Mouse (Mus musculus) megakaryocyte-erythroid progenitor cell, adult 5 weeks (primary cell): ENCODE results near the gene Sval2. TPM values are rescaled to one million over a fixed set of nuclear protein-coding genes. Genes with fewer than 3 reads are reported as not detected.

Experiments
- polyA plus RNA-seq: library from polyadenylated mRNA; stranded (reverse); fragments of >175 nt; gene quantifications from 2 replicates; pipeline ENCODE4 v1.2.3, GENCODE M21; 2012

Sval2 gene
- polyA plus RNA-seq: not detected in 2 replicates

GRCm38 (mm10) chr6:41852689-41853088, at the start of gene Sval2:
TSS of gene Sval2 (plus strand) at chr6:41852989.

GRCm38 (mm10) chr6:41847235-41847634, 5.6 kb upstream of the Sval2 start, which contains the start of gene Pip:
TSS of gene Pip (plus strand) at chr6:41847535.

Other genes with a start within 250 kb of the Sval2 start
- 12.4 and 20.4 TPM in 2 replicates for gene Ephb6, start 247.5 kb upstream of the Sval2 start, polyA plus RNA-seq
- not detected in 2 replicates for gene Trpv6, start 216.6 kb upstream of the Sval2 start, polyA plus RNA-seq
- not detected in 2 replicates for gene Trpv5, start 172.2 kb upstream of the Sval2 start, polyA plus RNA-seq
- not detected in 2 replicates for gene Llcfc1, start 168.6 kb upstream of the Sval2 start, polyA plus RNA-seq
- 3.0 TPM in 2 replicates for gene Kel, start 148.7 kb upstream of the Sval2 start, polyA plus RNA-seq
- gene Olfr459, start 77.8 kb upstream of the Sval2 start, polyA plus RNA-seq: not detected in 2 replicates
- 0.05 TPM in 1 of 2 replicates, not detected in the other for gene Pip, start 5.5 kb upstream of the Sval2 start, polyA plus RNA-seq
- not detected in 2 replicates for gene Sval1, start 98.6 kb downstream of the Sval2 start, polyA plus RNA-seq
- gene Sval3, start 115.2 kb downstream of the Sval2 start, polyA plus RNA-seq: not detected in 2 replicates
- not detected in 2 replicates for gene Sva, start 185.4 kb downstream of the Sval2 start, polyA plus RNA-seq